In genomic region chr15:85664432-85664828, GRCm38 (mm10) we compare ENCODE assay signal across 12 mouse cellular contexts.
A peak's percentile ranks its signal among the peaks of the same experiment; 100 is the strongest.
DNase-seq lines count a peak whose midpoint lies in the region; ATAC-seq and TF ChIP-seq lines count a peak whose summit lies in the region.
"Had no signal": no experiment of that assay in that cellular context is flagged by ENCODE, and none has a peak within 500 bp of the region (broad histone marks: within the 10 kb centered on the region; RNA-seq: fewer than 3 reads in every experiment).

No protein-coding gene starts in this region.

- ATAC-seq in forebrain, embryonic 16.5 days, result no peak
- ATAC-seq in forebrain, embryonic 13.5 days, result no peak
- no peak for ATAC-seq in limb, embryonic 15.5 days (ENCODE audit: insufficient number of reproducible peaks, low FRiP score, low TSS enrichment, low read depth)
- no peak for ATAC-seq in neural tube, embryonic 15.5 days (ENCODE audit: low FRiP score)
- ATAC-seq: intestine, embryonic 16.5 days had no signal

- TF ChIP-seq POLR2A in embryonic fibroblast, embryonic 13.5 days (IDR thresholded peaks at IDR 0.05; ENCODE audit: low read depth, low read length), result no peak

- no peak overlapping the region for H3K4me3 ChIP-seq in forebrain, embryonic 16.5 days (replicated peaks; ENCODE audit: low read length)
- H3K4me3 ChIP-seq in forebrain, embryonic 13.5 days, result no peak overlapping the region
- no peak overlapping the region for H3K4me3 ChIP-seq in limb, embryonic 15.5 days
- H3K4me3 ChIP-seq in limb, embryonic 10.5 days, result no peak overlapping the region
- H3K4me3 ChIP-seq in embryonic fibroblast, embryonic 13.5 days (ENCODE audit: insufficient read depth, low read length), result no peak overlapping the region
- H3K4me3 ChIP-seq in neural tube, embryonic 15.5 days (replicated peaks), result no peak overlapping the region
- H3K4me3 ChIP-seq: embryonic facial prominence, embryonic 15.5 days had no signal

- H3K9me3 ChIP-seq in forebrain, embryonic 16.5 days (ENCODE audit: control insufficient read depth, low read length), result no peaks in the 10 kb centered on the region
- no peaks in the 10 kb centered on the region for H3K9me3 ChIP-seq in forebrain, embryonic 13.5 days (replicated peaks)
- no peaks in the 10 kb centered on the region for H3K9me3 ChIP-seq in limb, embryonic 15.5 days
- no peaks in the 10 kb centered on the region for H3K9me3 ChIP-seq in limb, embryonic 10.5 days (replicated peaks)
- H3K9me3 ChIP-seq in neural tube, embryonic 15.5 days (replicated peaks), result no peaks in the 10 kb centered on the region
- H3K9me3 ChIP-seq: embryonic facial prominence, embryonic 15.5 days had no signal

- no peak for DNase-seq in limb, embryonic 10.5 days (ENCODE audit: low spot score)
- DNase-seq in left cerebral cortex, postnatal 4 days, result no peak
- DNase-seq: gastrocnemius, postnatal 14 days; right cerebral cortex, adult 18-20 months; thymus, postnatal 4 days had no signal

- no peak overlapping the region for H3K4me2 ChIP-seq in forebrain, embryonic 16.5 days (ENCODE audit: low read length)
- no peak overlapping the region for H3K4me2 ChIP-seq in forebrain, embryonic 13.5 days
- H3K4me2 ChIP-seq in limb, embryonic 15.5 days, result no peak overlapping the region
- no peak overlapping the region for H3K4me2 ChIP-seq in neural tube, embryonic 15.5 days
- H3K4me2 ChIP-seq: embryonic facial prominence, embryonic 15.5 days had no signal

- TF ChIP-seq CTCF in embryonic fibroblast, embryonic 13.5 days (IDR thresholded peaks at IDR 0.05; ENCODE audit: borderline replicate concordance, insufficient read depth, low read length), result no peak

- WGBS in forebrain, embryonic 16.5 days, result 74% methylated on average over 10 of the region's 10 CpGs
- WGBS in forebrain, embryonic 13.5 days, result 76% methylated on average over 10 of the region's 10 CpGs
- 71% methylated on average over 10 of the region's 10 CpGs for WGBS in limb, embryonic 15.5 days
- 84% methylated on average over 10 of the region's 10 CpGs for WGBS in limb, embryonic 10.5 days
- WGBS in neural tube, embryonic 15.5 days, result 70% methylated on average over 10 of the region's 10 CpGs

- no peak overlapping the region for H3K9ac ChIP-seq in forebrain, embryonic 16.5 days (replicated peaks; ENCODE audit: low read depth, low read length)
- H3K9ac ChIP-seq in forebrain, embryonic 13.5 days, result no peak overlapping the region
- H3K9ac ChIP-seq in limb, embryonic 15.5 days, result no peak overlapping the region
- H3K9ac ChIP-seq in neural tube, embryonic 15.5 days (replicated peaks), result no peak overlapping the region; the same call in 1 of the 2 replicates
- H3K9ac ChIP-seq: embryonic facial prominence, embryonic 15.5 days had no signal

- H3K36me3 ChIP-seq in forebrain, embryonic 16.5 days (ENCODE audit: control insufficient read depth, insufficient read depth), result no peaks in the 10 kb centered on the region
- H3K36me3 ChIP-seq in forebrain, embryonic 13.5 days (ENCODE audit: poor library complexity, severe bottlenecking), result no peaks in the 10 kb centered on the region
- H3K36me3 ChIP-seq in limb, embryonic 15.5 days, result peaks cover 11% of the 10 kb centered on the region; the same call in 1 of the 2 replicates
- H3K36me3 ChIP-seq in limb, embryonic 10.5 days, result no peaks in the 10 kb centered on the region
- 0 out of 2 replicates have a peak, but pooled peaks cover 3% of the 10 kb centered on the region for H3K36me3 ChIP-seq in neural tube, embryonic 15.5 days

- H3K27ac ChIP-seq in forebrain, embryonic 16.5 days (ENCODE audit: low read length), result 0 out of 2 replicates have a peak overlapping the region, but pooled peaks have one; percentile 2
- no peak overlapping the region for H3K27ac ChIP-seq in forebrain, embryonic 13.5 days
- peak overlapping the region; percentile 57 for H3K27ac ChIP-seq in limb, embryonic 15.5 days
- H3K27ac ChIP-seq in limb, embryonic 10.5 days, result no peak overlapping the region
- H3K27ac ChIP-seq in embryonic fibroblast, embryonic 13.5 days (ENCODE audit: insufficient read depth, low read length), result peak overlapping the region; percentile 39; the same call in 1 of the 2 replicates
- peak overlapping the region; percentile 20; the same call in 1 of the 2 replicates for H3K27ac ChIP-seq in neural tube, embryonic 15.5 days (replicated peaks)
- H3K27ac ChIP-seq: embryonic facial prominence, embryonic 15.5 days had no signal

- peaks cover 31% of the 10 kb centered on the region for H3K4me1 ChIP-seq in forebrain, embryonic 16.5 days (replicated peaks; ENCODE audit: control insufficient read depth, insufficient read depth, low read length)
- peaks cover 34% of the 10 kb centered on the region for H3K4me1 ChIP-seq in forebrain, embryonic 13.5 days
- H3K4me1 ChIP-seq in limb, embryonic 15.5 days, result peaks cover 21% of the 10 kb centered on the region
- peaks cover 9% of the 10 kb centered on the region for H3K4me1 ChIP-seq in limb, embryonic 10.5 days
- 0 out of 2 replicates have a peak, but pooled peaks cover 2% of the 10 kb centered on the region for H3K4me1 ChIP-seq in embryonic fibroblast, embryonic 13.5 days (ENCODE audit: control insufficient read depth, insufficient read depth, low read length)
- peaks cover 39% of the 10 kb centered on the region for H3K4me1 ChIP-seq in neural tube, embryonic 15.5 days

- H3K27me3 ChIP-seq in forebrain, embryonic 16.5 days (replicated peaks; ENCODE audit: control insufficient read depth, insufficient read depth, low read length), result peaks cover 7% of the 10 kb centered on the region; the same call in 1 of the 2 replicates
- H3K27me3 ChIP-seq in forebrain, embryonic 13.5 days, result peaks cover 77% of the 10 kb centered on the region
- peaks cover 8% of the 10 kb centered on the region for H3K27me3 ChIP-seq in limb, embryonic 15.5 days
- H3K27me3 ChIP-seq in limb, embryonic 10.5 days (ENCODE audit: low read depth, poor library complexity, severe bottlenecking), result peaks cover 95% of the 10 kb centered on the region
- peaks cover 21% of the 10 kb centered on the region for H3K27me3 ChIP-seq in neural tube, embryonic 15.5 days (replicated peaks)

- intact Hi-C loops in left cerebral cortex, postnatal 4 days (cut with DNase I), result no loop called here

Comparison
In these comparisons a context has a peak if more than half of its experiments do, and no peak if none do; other contexts are left out.
1. H3K27ac ChIP-seq: peak in forebrain, embryonic 16.5 days (single experiment), limb, embryonic 15.5 days (single experiment), embryonic fibroblast, embryonic 13.5 days (single experiment) and neural tube, embryonic 15.5 days (single experiment); none in forebrain, embryonic 13.5 days (single experiment) and limb, embryonic 10.5 days (single experiment).